Mouse (Mus musculus): ENCODE measurements around the gene Ank3.

DNA sequence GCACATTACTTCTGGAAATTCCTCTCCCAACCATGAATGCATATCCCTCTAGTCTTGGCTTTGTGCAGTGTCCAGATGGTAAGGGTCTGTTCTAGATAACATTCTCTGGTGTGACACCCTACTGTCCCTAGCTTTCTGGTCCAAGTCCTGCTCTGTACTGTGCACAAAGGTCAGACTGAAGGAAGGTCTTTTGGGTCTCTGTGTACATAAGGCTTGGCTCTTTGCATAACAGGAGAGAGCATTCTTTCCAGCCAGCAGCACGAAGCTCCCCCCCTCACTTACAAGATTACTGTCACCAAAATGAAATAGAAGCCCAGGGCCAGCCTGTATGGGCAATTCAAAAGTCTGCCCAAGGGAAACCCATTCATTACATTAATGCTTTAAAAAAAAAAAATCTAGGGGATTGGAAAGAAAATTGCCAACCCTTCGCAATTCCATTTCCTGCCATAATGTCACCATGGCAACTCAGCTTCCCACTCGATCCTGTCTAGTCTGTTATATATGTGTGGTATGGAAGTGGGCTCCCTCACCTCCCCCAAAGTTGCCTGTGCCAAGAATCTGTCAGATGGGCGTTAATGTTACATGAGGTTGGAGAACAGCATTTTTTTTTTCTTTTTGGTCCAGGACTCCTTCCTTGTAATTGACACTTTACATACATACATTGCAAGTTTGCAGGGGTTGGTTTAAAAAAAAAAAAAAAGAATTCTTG, 460.5 kb downstream of the Ank3 start:
- no peak for TF ChIP-seq CTCF (IDR thresholded peaks at IDR 0.05; ENCODE audit: control insufficient read depth, insufficient read depth, low read length)
- TF ChIP-seq POLR2A (IDR thresholded peaks at IDR 0.05; ENCODE audit: borderline replicate concordance, control insufficient read depth, low read depth, low read length) = no peak
